Mouse (Mus musculus): ENCODE data around the gene Fgfr2.
A peak's percentile ranks its signal among the peaks of the same experiment; 100 is the strongest.

GRCm38 (mm10) chr7:130773171-130773830, 2349.8 kb downstream of the Fgfr2 start:
- TF ChIP-seq FOSL1 (IDR thresholded peaks at IDR 0.05; ENCODE audit: insufficient read depth, low read length, poor library complexity, severe bottlenecking) (no peak), CTCF (IDR thresholded peaks at IDR 0.05; ENCODE audit: control insufficient read depth, insufficient read depth, insufficient read length) (peak; percentile 50)
